Mouse (Mus musculus) heart, embryonic 14.5 days (tissue): ENCODE data around the gene Cd247. TPM values are rescaled to one million over a fixed set of nuclear protein-coding genes. Genes with fewer than 3 reads are reported as not detected.
A peak's percentile ranks its signal among the peaks of the same experiment; 100 is the strongest.

Experiments used
- ATAC-seq: fragments of 200-750 bp; cut with Nextera tagmentation; 2 replicates; pipeline ENCODE4 v1.8.0; 2017; ENCODE audit warnings: low read depth, moderate TSS enrichment; ENCODE audit not compliant: insufficient number of reproducible peaks, insufficient read depth, low FRiP score
- H3K27ac ChIP-seq, 2 experiments: fragments of 200-500 bp in 1 of 2; fragments of 300-500 bp in 1 of 2; sonication (generic) in 1 of 2; replicated peaks in 1 of 2; 2 replicates each; pipeline ENCODE4 v1.5.1; 2012 to 2014; ENCODE audit warnings: low read depth in 2 of 2, low read length in 2 of 2, control low read depth in 1 of 2, mild to moderate bottlenecking in 1 of 2, mixed read lengths in 1 of 2; ENCODE audit not compliant: control insufficient read depth in 1 of 2, insufficient read depth in 1 of 2
- H3K27me3 ChIP-seq: fragments of 300-500 bp; sonication (generic); 2 replicates; pipeline ENCODE4 v1.6.1; 2014; ENCODE audit warnings: mild to moderate bottlenecking, low read length, control low read depth; ENCODE audit not compliant: control insufficient read depth, insufficient read depth
- H3K36me3 ChIP-seq: fragments of 300-500 bp; sonication (generic); 2 replicates; pipeline ENCODE4 v1.6.1; 2014; ENCODE audit warnings: mild to moderate bottlenecking, control low read depth, low read length, mixed read lengths; ENCODE audit not compliant: control insufficient read depth, insufficient read depth
- H3K4me1 ChIP-seq, 2 experiments: fragments of 200-500 bp in 1 of 2; fragments of 300-500 bp in 1 of 2; sonication (generic) in 1 of 2; 2 replicates each; pipeline ENCODE4 v1.6.1; 2012 to 2014; ENCODE audit warnings: low read length in 2 of 2, control low read depth in 1 of 2, mixed read lengths in 1 of 2; ENCODE audit not compliant: control insufficient read depth in 2 of 2, insufficient read depth in 2 of 2
- H3K4me2 ChIP-seq: fragments of 300-500 bp; sonication (generic); 2 replicates; pipeline ENCODE4 v1.6.1; 2014; ENCODE audit warnings: mild to moderate bottlenecking, low read length
- H3K4me3 ChIP-seq, 2 experiments: fragments of 200-500 bp in 1 of 2; fragments of 300-500 bp in 1 of 2; sonication (generic) in 1 of 2; 2 replicates each; pipeline ENCODE4 v1.5.1; 2012 to 2014; ENCODE audit warnings: low read length in 2 of 2, mild to moderate bottlenecking in 2 of 2, control low read depth in 1 of 2, low read depth in 1 of 2, moderate library complexity in 1 of 2; ENCODE audit not compliant: control insufficient read depth in 1 of 2, insufficient read depth in 1 of 2
- H3K9ac ChIP-seq: fragments of 300-500 bp; sonication (generic); 2 replicates; pipeline ENCODE4 v1.6.1; 2014; ENCODE audit warnings: mild to moderate bottlenecking, low read length
- H3K9me3 ChIP-seq: fragments of 300-500 bp; sonication (generic); 2 replicates; pipeline ENCODE4 v1.6.1; 2016; ENCODE audit warnings: low read length, control low read depth; ENCODE audit not compliant: control insufficient read depth
- WGBS: fragments of 180-500 bp; shearing (Covaris S2); extraction: QIAGEN DNeasy Blood & Tissue Kit; methylation state at CpG from one replicate; pipeline ENCODE4 v1.1.7; 2014; 5-methylcytosine and 5-hydroxymethylcytosine counted together
- polyA plus RNA-seq: library from polyadenylated mRNA; unstranded; fragments of >200 nt; fragmentation: Nextera tagmentation; extraction: Ambion mirVana; gene quantifications from 2 replicates; pipeline ENCODE4 v1.2.1, GENCODE M21; 2014

Cd247 gene
- polyA plus RNA-seq, 1 experiment from 2014 or later, result 0.59 TPM

DNA sequence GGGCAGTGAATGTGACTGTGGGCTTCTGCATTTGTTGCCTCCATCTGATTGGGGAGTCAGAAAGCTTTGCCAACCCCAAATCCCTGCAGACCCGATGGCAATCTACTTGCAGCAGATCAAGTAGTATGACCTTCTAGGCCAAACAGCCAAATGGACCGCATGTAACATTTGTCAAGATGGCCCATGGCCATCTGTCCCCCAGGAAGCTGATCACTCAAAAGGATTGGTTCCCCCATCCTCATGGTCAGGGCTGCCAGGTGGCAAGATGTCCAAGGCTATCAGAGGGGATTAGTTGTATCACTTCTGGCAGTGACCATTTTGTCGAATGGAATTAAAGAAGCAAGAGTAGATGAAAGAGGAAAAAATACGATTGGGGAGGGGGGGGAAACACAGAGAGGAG, 50.7 kb downstream of the Cd247 start:
- WGBS, result 63% methylated on average over 4 of the region's 4 CpGs
- H3K27me3 ChIP-seq, result peaks cover 34% of the 10 kb centered on the region
- H3K4me1 ChIP-seq, result peaks cover 12 to 15% of the 10 kb centered on the region in 2 experiments
- ATAC-seq, result no peak
- no peak overlapping the region for H3K4me3 ChIP-seq
- H3K27ac ChIP-seq, result no peak overlapping the region
- no peaks in the 10 kb centered on the region for H3K36me3 ChIP-seq
- H3K4me2 ChIP-seq, result no peak overlapping the region
- no peak overlapping the region for H3K9ac ChIP-seq
- no peaks in the 10 kb centered on the region for H3K9me3 ChIP-seq

DNA sequence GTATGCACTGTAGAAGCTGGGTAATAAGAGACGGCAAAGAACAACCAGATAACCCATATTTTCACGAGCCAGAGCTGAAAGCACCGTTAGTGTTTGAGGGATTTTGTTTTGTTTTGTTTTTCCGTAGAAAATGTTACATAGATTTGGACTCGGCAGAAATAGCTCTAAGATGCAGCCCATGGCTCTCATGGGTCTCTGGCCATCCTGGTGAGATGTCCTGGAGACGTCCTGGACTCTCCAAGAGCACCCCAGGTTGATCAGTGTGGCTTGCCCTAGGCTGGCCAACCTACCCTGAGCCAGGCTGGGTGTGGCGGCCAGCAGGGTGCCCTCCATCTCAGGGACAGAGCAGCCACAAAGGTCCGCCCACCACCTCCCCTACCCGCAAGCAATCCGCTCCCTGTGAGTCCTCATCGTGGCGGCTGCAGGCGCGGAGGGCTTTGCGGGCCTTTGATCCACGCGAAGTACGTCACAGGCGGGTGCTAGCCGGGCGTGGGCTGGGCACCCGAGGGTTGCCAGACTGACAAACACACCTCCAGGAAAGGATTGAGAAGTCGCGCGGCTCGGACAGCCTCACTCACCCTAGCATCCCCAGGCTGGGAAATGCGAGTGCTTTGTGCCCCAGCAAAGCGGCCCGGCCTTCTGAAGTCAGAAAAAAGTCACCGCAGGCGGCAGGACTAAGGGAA, 52.2 kb downstream of the Cd247 start:
- no peaks in the 10 kb centered on the region for H3K36me3 ChIP-seq
- peaks cover 37% of the 10 kb centered on the region for H3K27me3 ChIP-seq

DNA sequence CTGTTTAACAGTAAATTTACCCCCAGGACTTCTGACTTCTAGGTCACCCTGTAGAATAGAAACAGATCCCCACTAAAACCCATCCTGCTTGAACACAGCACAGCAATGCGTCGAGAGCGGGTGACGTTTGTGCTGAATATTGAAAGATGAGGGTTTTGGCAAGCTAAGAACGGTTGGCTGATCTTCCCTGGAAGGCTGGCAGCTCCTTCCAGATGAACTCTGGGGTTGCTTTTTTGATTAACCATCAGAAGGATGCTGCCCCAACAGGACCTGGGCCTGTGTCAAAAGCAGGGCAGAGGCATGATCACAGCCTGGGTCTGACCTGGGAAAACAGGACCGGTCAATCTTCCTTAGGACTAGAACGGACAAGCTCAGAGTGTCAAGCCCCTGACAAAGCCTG, 53.7 kb downstream of the Cd247 start:
- Histone ChIP-seq H3K9me3 (no peaks in the 10 kb centered on the region), H3K4me3 (no peak overlapping the region), H3K4me1 (peaks cover 6 to 8% of the 10 kb centered on the region in 2 experiments; a peak in 3 of 4 replicates), H3K9ac (no peak overlapping the region), H3K4me2 (no peak overlapping the region), H3K27ac (no peak overlapping the region), H3K27me3 (peaks cover 45% of the 10 kb centered on the region), H3K36me3 (no peaks in the 10 kb centered on the region)
- no peak for ATAC-seq
- 90% methylated on average over 7 of the region's 7 CpGs for WGBS

More for the DNA sequence above, 52.2 kb downstream of the Cd247 start:
- Histone ChIP-seq H3K4me3 (peak overlapping the region; percentile 39 to 49), H3K9me3 (no peaks in the 10 kb centered on the region), H3K27ac (no peak overlapping the region), H3K9ac (peak overlapping the region; percentile 75), H3K4me1 (peaks cover 15 to 18% of the 10 kb centered on the region in 2 experiments), H3K4me2 (peak overlapping the region; percentile 82)
- WGBS, result 10% methylated on average over 31 of the region's 31 CpGs
- ATAC-seq, result no peak

DNA sequence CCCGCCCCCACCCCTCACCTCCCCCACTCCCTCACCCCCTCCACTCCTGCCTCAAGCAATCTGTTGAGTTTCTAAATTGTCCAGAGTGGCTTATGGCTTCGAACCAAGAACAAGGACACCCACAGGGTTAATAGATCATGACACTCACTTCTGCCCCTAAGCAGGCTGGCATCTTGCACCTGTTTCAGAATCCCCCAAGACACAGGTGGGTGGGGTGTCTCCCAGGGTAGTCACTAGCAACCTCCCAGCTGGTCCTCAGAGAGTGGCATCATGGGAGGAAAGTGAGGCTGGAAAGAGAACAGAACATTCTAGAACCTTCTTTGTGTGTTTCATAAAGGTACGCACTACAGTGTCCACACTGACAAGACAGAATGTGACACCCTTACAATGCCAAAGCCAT, 55.1 kb downstream of the Cd247 start:
- Histone ChIP-seq H3K9me3 (no peaks in the 10 kb centered on the region), H3K27me3 (peaks cover 40% of the 10 kb centered on the region), H3K4me2 (no peak overlapping the region), H3K4me1 (peaks cover 2 to 8% of the 10 kb centered on the region in 2 experiments; a peak in 2 of 4 replicates), H3K9ac (no peak overlapping the region), H3K27ac (no peak overlapping the region), H3K36me3 (no peaks in the 10 kb centered on the region), H3K4me3 (no peak overlapping the region)
- ATAC-seq, result no peak
- 83% methylated on average over 3 of the region's 3 CpGs for WGBS

DNA sequence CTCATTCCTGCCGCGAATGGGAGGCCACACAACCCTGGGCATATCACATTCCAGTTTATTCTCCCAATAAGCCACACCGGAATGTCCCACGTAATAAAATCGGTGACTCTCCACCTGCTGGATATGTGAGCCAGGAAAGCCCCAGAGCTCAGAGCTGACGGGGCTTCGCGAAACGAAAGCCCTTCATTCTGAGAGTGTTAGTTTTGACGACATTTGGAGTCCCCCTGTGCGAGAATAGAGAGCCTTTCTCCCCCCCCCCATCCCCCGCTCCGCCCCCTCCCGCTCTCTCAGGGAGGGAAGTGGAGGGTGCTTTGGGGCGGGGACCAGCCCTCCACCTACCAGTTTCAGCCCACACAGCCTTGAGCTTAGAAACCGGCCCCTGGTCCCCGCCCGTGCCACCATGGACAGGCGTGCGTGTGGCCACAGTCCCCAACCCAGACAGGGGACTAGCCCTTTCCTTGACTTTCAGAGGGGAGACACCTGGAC, 56.0 kb downstream of the Cd247 start:
- Histone ChIP-seq H3K27ac (no peak overlapping the region), H3K9ac (peak overlapping the region; percentile 69), H3K27me3 (peaks cover 34% of the 10 kb centered on the region), H3K9me3 (no peaks in the 10 kb centered on the region), H3K4me3 (peak overlapping the region; percentile 49 to 64), H3K4me1 (peaks cover 8 to 12% of the 10 kb centered on the region in 2 experiments), H3K4me2 (peak overlapping the region; percentile 100), H3K36me3 (no peaks in the 10 kb centered on the region)
- 3% methylated on average over 19 of the region's 20 CpGs for WGBS
- peak; percentile 37; the same call in 1 of the 2 replicates for ATAC-seq

DNA sequence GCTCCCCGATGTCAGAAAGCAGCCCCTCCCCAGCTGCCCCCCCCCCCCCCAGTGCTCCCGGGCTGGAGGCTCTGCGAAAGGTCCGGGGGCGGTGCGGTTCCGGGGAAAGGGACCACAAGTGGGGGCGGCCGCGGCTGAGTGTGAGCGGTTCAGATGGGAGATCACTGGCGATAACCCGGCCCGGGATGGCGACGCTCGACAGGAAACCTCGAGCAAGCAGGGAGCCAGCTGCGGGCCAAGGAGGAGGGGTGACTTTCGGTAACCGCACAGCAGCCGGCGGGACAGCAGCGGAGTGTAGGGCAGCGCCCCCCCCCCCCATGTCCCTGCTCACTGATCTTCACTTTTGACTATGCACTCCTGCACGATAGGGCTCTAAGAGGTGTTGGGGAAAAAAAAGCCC, 56.5 kb downstream of the Cd247 start:
- H3K27me3 ChIP-seq, result peaks cover 33% of the 10 kb centered on the region
- peaks cover 8 to 12% of the 10 kb centered on the region in 2 experiments for H3K4me1 ChIP-seq
- peak overlapping the region; percentile 49 to 64 for H3K4me3 ChIP-seq
- H3K27ac ChIP-seq, result no peak overlapping the region
- peak overlapping the region; percentile 69 for H3K9ac ChIP-seq
- 2% methylated on average over 26 of the region's 26 CpGs for WGBS
- no peaks in the 10 kb centered on the region for H3K9me3 ChIP-seq
- peak overlapping the region; percentile 100 for H3K4me2 ChIP-seq
- H3K36me3 ChIP-seq, result no peaks in the 10 kb centered on the region
- peak; percentile 27; the same call in 1 of the 2 replicates for ATAC-seq

DNA sequence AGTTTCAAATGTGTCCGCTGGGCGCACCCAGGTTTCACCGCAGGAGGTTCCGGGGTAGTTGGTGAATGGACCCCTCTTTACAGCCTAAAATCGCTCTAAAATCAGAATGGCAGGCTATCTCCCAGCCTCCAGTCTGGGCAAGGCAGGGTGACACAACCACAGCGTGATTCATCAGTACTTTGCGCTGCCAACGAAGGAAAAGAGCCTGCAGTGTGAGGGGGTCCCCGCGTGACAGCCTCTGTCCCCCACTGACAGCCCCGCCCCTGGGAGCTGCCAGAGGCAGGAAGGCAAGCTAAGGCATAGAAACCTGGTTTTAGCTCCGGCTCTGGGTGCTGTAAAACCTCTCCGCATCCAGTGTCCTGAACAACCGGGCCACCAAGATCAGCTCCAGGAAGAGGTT, 56.9 kb downstream of the Cd247 start:
- 9% methylated on average over 14 of the region's 14 CpGs for WGBS
- no peak overlapping the region for H3K27ac ChIP-seq
- ATAC-seq, result peak; percentile 9; the same call in 1 of the 2 replicates

More for the DNA sequence above, 56.9 kb downstream of the Cd247 start:
- Histone ChIP-seq H3K36me3 (no peaks in the 10 kb centered on the region), H3K9ac (peak overlapping the region; percentile 69), H3K27me3 (peaks cover 30% of the 10 kb centered on the region), H3K4me3 (peak overlapping the region; percentile 49 to 64), H3K9me3 (no peaks in the 10 kb centered on the region), H3K4me1 (peaks cover 8 to 12% of the 10 kb centered on the region in 2 experiments), H3K4me2 (peak overlapping the region; percentile 100)
